Mouse (Mus musculus): ENCODE results near the gene Ncaph2.

Gene Ncaph2

DNA sequence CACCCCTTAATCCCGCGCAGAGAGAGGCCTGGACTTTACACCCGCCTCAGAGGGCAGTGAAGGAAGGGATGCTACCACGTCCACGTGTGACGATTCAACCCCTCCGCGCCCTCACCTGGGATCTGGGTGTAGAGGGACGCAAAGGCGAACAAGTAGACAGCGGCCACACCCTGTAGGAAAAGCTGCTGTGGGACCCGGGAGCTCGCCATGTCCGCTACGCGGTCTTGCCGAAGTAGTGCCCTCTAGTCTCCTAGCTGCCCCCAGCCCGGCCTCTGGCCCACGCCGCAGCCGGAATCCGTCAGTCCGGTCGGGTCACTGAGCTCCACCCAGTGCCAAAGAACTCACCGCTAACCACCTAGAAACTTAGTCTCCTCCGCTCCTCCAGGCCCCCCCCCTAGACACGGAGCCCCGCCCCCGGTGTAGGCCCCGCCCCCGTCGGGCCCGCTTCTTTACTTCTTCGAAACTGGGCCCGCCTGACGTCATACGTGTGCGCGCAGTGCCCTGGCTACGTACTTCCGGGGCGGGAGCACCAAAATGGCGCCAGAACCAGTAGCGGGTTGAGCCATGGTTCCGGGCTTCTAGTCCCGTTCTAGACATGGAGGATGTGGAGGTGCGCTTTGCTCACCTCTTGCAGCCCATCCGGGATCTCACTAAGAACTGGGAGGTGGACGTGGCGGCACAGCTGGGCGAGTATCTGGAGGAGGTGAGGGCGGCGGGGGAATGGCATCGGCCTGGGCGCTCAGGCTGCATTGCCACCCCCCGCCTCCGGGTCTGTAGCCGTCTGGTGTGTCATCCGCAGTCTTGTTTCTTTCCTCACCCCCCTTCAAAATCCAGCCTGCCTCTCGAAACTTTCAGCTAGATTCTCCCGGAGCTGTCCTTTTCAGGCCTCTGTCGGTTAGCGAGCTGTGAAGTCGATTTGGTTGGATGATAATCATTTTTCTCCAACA, at the start of gene Ncaph2, which contains the start of gene Lmf2:
Gene Ncaph2 (plus strand): TSS at position 479 of the 947 bp plus-strand sequence.
Gene Lmf2 (minus strand): TSS at position 419 of the 947 bp plus-strand sequence.
- peak; percentile 82 for DNase-seq (ENCODE audit: low spot score)

GRCm38 (mm10) chr15:89305966-89306365, 49.6 kb upstream of the Ncaph2 start:
- no peak for DNase-seq (ENCODE audit: low spot score)

GRCm38 (mm10) chr15:89307461-89307860, 48.1 kb upstream of the Ncaph2 start:
- DNase-seq (ENCODE audit: low spot score), result no peak

DNA sequence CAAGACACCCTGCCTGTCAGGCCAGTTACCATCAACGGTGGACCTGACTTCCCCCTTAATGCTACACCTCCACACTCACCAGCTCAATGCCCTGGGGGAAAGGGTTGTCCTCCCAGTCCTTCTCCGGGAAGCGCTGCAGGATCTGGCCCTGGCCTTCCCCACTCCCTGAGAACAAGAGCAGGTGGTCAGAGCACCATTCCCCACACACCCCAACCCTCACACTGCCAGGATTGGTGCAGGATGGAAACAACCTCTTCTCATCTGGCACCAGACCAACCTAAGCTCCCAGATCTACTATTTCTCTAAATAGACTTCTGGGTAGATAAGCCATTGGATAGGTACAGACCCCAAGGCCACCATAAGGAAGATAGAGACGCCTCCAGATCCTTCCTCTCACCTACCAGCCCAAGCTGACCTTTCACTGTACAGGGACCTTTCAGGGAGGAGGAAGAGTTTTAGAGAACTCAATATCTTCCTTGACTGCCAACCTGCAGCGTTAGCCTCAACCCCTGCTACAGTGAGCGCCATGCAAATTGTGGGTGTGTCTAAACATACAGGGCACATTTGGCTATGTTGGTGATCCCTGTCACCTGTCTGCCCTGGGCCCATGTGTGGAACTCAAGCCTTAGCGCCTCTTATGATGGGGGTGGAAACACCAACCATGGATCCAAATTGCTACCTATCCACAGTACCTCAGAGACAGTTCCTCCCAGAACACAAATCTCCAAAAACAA, 46.9 kb upstream of the Ncaph2 start:
- DNase-seq (ENCODE audit: low spot score), result no peak

GRCm38 (mm10) chr15:89309962-89310498, 45.5 kb upstream of the Ncaph2 start:
- no peak for DNase-seq (ENCODE audit: low spot score)

DNA sequence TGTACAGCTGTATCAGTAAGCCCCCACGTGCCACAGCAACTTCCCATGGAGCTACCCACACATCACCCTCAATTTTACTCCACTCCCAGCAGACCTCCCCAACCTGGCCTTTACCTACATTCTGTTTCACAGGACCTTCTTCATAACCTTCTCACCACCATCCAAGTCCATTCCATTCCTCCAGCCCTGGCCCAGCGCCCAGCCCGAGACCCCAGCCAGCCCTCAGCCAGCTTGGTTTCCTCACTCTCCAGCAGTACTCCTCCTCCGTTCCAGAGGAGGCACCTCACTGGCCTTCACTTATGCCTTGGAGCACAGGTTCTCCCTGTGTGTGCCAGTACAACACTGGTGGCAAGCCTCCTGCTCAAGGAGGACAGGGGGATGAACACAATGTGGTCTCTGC, 42.2 kb upstream of the Ncaph2 start:
- DNase-seq (ENCODE audit: low spot score), result no peak

DNA sequence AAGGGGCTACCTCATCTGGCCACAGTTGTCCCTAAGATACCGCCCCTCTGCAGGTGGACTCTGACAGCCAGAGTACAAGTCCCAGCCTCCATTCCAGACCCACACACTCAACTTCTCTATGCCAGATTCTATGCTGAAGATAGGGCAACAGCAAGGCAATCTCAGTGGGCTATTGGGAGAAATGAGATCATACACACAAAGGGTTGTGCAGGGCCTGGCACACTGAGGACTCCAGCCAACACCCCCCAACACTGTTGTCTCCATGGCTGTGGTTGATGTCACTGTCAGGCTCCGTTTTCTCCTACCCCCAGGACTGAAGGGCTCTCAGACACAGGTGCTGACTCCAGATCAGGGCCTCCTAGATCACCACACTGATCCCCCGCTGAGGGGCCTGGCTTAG, 41.4 kb upstream of the Ncaph2 start:
- DNase-seq (ENCODE audit: low spot score), result no peak

- no peak for DNase-seq (ENCODE audit: low spot score)
Measured at GRCm38 (mm10) chr15:89314511-89315189, 40.9 kb upstream of the Ncaph2 start.

DNA sequence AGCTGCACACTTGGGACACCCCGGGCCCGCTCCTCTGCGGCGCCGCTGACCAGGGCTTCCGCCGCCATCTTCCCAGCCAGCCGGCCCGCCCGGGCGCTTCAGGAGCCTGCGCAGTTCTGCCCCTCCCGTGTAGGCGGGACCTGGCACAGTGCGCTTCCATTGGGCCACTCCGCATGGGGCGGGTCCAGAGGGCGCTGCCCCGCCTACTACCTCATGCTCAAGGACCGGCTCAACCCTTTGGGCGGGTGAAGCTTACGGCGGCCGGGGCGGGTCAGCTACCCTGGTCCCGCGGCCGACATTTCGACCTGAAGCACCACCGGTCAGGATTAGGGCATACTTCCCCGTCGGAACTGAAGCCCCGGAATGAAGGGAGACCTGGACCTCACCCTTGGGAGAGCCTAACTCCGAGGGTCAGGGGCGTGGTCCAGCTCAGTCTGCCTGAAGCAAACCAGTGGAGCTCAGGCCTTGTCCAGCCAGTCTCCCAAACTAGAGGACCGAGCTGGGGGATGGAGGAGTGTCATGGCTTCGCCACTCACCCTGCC, 40.3 kb upstream of the Ncaph2 start, which contains the start of gene Sbf1:
Gene Sbf1 (minus strand): TSS at position 122 of the 542 bp plus-strand sequence.
- DNase-seq (ENCODE audit: low spot score), result peak; percentile 90

- DNase-seq (ENCODE audit: low spot score), result no peak
Measured at GRCm38 (mm10) chr15:89316146-89316545, 39.4 kb upstream of the Ncaph2 start.

DNA sequence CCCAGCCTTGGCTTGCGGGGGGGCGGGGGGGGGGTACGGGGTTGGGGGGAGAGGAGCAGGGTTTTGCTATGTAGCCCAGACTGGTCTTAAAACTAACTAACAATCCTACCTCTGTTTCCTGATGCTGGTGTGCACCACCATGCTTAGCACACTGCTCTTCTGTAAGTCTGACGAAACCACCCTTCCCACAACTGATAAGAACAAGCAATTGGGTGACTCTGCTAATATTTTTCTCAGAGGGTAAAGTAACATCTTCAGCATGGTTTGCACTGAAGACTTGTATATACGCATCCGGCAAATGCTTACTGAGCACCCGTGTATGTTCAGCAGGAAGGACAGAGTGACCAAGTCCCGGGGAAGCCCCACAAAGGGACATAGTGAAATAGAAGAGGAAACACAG, 34.3 kb upstream of the Ncaph2 start:
- DNase-seq (ENCODE audit: low spot score), result no peak

GRCm38 (mm10) chr15:89322670-89323522, 32.6 kb upstream of the Ncaph2 start, which contains the start of gene Adm2:
Gene Adm2, plus strand, starts transcription at chr15:89322720.
- no peak for DNase-seq (ENCODE audit: low spot score)

DNA sequence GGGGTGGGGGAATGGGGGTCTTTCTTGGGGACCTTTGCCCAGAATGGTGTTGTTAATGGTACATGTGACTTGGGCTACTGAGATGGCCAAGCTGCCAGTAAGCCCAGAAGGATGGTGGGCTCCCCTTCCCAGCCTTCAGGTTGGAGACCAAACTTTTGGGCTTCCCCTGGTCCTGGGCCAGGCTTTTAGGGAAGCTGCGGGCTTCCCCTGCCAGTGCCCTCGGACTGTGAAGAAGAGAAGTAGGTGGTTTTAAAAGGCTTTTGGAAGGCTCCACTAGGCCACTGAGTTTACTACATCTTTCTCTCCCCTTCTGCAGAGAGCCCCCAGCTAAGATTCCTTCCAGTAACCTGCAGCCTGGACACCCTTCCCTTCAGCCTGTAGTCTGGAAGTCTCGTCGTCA, 31.9 kb upstream of the Ncaph2 start:
- no peak for DNase-seq (ENCODE audit: low spot score)

DNA sequence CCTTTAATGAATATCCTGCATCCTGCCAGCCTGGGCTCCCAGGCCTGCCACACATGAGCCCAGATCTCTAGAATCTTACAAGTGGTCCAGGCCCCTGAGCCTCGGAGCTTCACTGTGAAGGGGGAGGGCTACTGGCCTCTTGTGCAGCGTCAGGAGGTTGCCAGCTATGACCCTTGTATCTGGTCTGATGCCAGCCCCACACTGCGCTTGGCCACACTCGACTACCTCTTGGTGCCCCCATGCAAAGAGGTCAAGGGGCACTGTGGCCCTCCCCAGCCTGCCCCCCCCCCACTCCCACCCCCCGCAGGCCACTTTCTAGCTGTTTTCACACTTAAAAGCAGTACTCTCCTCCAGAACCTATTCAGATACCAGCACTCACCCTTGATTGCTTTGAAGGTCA, 29.1 kb upstream of the Ncaph2 start:
- no peak for DNase-seq (ENCODE audit: low spot score)

DNA sequence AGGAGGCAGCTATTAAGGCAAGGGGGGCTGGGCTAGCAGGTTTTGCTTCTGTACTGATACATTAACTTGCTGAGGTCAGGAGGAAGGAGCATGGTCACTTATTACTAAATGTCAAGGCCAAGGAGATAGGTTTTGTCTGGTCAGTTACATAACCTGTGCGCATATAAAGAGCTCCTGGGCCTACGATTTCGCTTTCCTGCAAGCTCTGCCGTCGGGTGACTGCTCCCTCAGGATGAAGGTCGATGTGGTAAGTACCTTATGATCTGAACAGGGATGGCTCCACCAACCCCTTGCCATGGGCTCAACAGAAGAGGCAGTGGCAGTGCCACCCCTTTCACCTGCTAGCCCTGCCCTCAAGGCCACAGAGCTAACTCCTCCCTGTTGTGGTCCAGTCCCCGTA, 21.2 kb upstream of the Ncaph2 start, which contains the start of gene Miox:
Gene Miox (plus strand): TSS at position 128 of the 400 bp plus-strand sequence.
- DNase-seq (ENCODE audit: low spot score), result no peak

- DNase-seq (ENCODE audit: low spot score), result no peak
Measured at GRCm38 (mm10) chr15:89334774-89335537, 20.6 kb upstream of the Ncaph2 start.

- DNase-seq (ENCODE audit: low spot score), result no peak
Measured at GRCm38 (mm10) chr15:89336422-89336821, 19.1 kb upstream of the Ncaph2 start.

DNA sequence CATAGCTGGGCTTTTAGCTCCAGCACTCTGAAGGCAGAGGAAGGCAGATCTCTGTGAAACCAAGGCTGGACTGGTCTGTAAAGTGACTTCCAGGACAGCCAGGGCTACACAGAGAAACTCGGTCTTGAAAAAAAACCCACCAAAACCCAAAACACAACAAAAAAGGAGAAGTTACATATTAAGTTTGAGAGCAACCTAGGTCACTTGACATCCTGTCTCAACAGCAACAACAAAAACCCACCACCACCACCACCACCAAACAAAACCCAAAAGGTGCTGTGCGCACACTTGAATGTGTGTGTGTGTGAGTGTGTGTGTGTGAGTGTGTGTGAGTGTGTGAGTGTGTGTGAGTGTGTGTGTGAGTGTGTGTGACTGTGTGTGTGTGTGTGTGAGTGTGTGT, 15.8 kb upstream of the Ncaph2 start:
- DNase-seq (ENCODE audit: low spot score), result no peak

GRCm38 (mm10) chr15:89340136-89340535, 15.4 kb upstream of the Ncaph2 start:
- no peak for DNase-seq (ENCODE audit: low spot score)

- DNase-seq (ENCODE audit: low spot score), result no peak
Measured at GRCm38 (mm10) chr15:89341678-89342077, 13.8 kb upstream of the Ncaph2 start.
